Mouse (Mus musculus): ENCODE measurements at regions not wholly inside any gene's neighbourhood (a gene's known extent, or its start where the extent isn't known, plus 50 kb on each side); places are given as distances from the start of the nearest gene placed in this dataset.
A peak's percentile ranks its signal among the peaks of the same experiment; 100 is the strongest.

DNA sequence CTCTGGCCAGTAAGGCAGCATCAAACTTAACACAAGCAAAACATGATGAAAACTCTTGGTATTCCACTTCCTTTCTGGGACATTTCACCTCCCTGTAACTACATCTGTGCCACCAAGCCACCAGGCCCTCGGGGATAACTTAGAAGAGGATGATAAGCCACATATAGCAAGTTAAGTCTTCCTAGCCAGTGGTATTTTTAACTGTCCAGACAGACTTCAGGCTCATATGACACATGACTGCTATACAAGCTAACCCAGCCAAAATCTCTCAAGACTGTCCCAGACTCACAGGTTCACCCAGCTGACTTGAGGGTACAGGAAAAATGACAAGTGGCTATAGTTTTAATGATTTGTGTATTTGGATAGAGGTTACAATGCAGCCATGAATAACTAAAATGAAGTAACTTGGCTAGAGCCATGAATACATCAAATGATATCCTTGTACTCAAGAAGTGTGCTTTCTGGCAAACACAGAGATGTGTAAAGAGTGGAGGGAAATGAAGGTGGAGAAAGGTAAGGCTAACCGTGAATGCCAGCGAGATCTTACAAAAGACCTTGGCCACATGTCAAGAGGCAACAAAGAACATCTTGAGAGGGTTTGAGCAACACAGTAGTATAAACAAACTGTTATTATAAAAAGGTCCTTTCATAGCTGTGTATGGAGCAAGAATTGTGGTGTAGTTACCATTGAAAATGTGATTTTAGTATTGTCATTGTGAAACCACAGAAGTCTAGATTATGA, 122.6 kb upstream of the Usp24 start:
- Histone ChIP-seq H3K36me3 (ENCODE audit: control insufficient read depth, insufficient read depth, low read length) (no peaks in the 10 kb centered on the region), H3K27me3 (ENCODE audit: control insufficient read depth, insufficient read depth, low read length) (no peaks in the 10 kb centered on the region), H3K9ac (ENCODE audit: low read depth, low read length) (no peak overlapping the region), H3K79me2 (ENCODE audit: control insufficient read depth, insufficient read depth, low read length) (no peaks in the 10 kb centered on the region), H3K4me1 (ENCODE audit: control insufficient read depth, insufficient read depth, low read length) (peaks cover 13% of the 10 kb centered on the region), H3K4me3 (ENCODE audit: insufficient read depth, low read depth, low read length) (no peak overlapping the region), H3K27ac (replicated peaks; ENCODE audit: insufficient read depth, low read depth, low read length) (no peak overlapping the region)
- 56% methylated on average over 3 of the region's 3 CpGs for WGBS
- DNase-seq (ENCODE audit: extremely low read depth, low read depth, low spot score): no peak
- TF ChIP-seq CTCF (IDR thresholded peaks at IDR 0.05; ENCODE audit: low read depth, low read length) (no peak), POLR2A (IDR thresholded peaks at IDR 0.05; ENCODE audit: extremely low read depth, insufficient read depth, low read length) (no peak)

DNA sequence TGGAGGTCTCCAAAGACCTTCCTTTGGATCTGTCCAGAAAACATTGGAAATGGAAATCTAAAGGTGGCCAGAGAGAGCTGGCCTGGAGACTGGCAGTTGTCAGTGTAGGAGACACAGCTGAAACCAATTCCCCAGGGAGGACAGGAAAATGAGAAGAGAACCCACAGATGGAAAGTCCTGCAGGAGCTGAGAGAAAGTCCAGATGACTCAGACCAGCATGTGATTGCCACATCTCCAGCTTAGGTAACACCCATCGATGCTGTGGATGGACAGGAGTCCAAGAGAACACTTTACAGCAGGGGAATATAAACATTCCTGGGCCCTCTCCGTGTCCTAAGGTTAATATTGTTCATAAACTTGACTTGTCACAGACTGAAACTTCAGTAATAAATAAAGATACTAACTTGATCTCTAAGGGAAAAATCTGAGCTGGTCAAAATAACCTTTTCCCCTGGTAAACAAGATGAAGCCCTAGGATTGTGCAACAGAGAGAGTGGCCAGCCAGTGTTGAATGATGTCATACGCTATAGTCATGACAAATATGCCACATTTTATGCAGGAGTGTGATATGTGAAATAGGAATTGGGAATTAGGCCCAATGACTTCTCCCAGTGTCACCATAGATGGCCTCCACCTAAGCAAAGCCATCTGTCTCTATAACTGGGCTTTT, 120.4 kb upstream of the Usp24 start:
- TF ChIP-seq POLR2A (IDR thresholded peaks at IDR 0.05; ENCODE audit: extremely low read depth, insufficient read depth, low read length) (no peak), CTCF (IDR thresholded peaks at IDR 0.05; ENCODE audit: low read depth, low read length) (no peak)
- peak overlapping the region; percentile 99 for H3K27ac ChIP-seq (replicated peaks; ENCODE audit: insufficient read depth, low read depth, low read length)
- H3K9ac ChIP-seq (ENCODE audit: low read depth, low read length): peak overlapping the region; percentile 38; the same call in 1 of the 2 replicates
- peaks cover 16% of the 10 kb centered on the region for H3K4me1 ChIP-seq (ENCODE audit: control insufficient read depth, insufficient read depth, low read length)
- H3K36me3 ChIP-seq (ENCODE audit: control insufficient read depth, insufficient read depth, low read length): no peaks in the 10 kb centered on the region
- no peaks in the 10 kb centered on the region for H3K27me3 ChIP-seq (ENCODE audit: control insufficient read depth, insufficient read depth, low read length)
- 20% methylated on average over 3 of the region's 3 CpGs for WGBS
- H3K79me2 ChIP-seq (ENCODE audit: control insufficient read depth, insufficient read depth, low read length): no peaks in the 10 kb centered on the region
- peak; percentile 94 for DNase-seq (ENCODE audit: extremely low read depth, low read depth, low spot score)
- H3K4me3 ChIP-seq (ENCODE audit: insufficient read depth, low read depth, low read length): no peak overlapping the region

DNA sequence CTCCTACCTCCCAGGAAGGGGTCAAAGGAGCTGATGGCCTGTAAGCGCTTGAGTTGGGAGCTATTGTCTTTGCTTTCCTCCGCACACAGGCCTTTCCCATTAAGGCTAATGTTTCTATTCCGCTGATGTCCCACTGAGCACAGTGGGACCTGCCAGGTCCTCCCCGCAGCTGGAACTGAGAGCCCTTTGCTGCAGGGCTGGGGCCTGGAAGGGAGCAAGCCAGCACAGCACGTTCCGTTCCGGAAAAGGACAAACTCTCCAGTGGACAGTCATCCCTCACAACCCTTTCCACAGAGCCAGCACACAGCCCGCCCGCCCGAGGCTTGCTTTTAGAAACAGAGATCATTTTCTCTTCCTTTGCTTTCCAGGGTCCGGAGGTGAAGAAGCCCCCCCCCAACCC, 116.2 kb upstream of the Usp24 start:
- Histone ChIP-seq H3K4me3 (ENCODE audit: insufficient read depth, low read depth, low read length) (peak overlapping the region; percentile 22; the same call in 1 of the 2 replicates), H3K4me1 (ENCODE audit: control insufficient read depth, insufficient read depth, low read length) (peaks cover 9% of the 10 kb centered on the region), H3K79me2 (ENCODE audit: control insufficient read depth, insufficient read depth, low read length) (no peaks in the 10 kb centered on the region), H3K27me3 (ENCODE audit: control insufficient read depth, insufficient read depth, low read length) (no peaks in the 10 kb centered on the region), H3K27ac (replicated peaks; ENCODE audit: insufficient read depth, low read depth, low read length) (peak overlapping the region; percentile 71), H3K36me3 (ENCODE audit: control insufficient read depth, insufficient read depth, low read length) (no peaks in the 10 kb centered on the region), H3K9ac (ENCODE audit: low read depth, low read length) (peak overlapping the region; percentile 45)
- TF ChIP-seq POLR2A (IDR thresholded peaks at IDR 0.05; ENCODE audit: extremely low read depth, insufficient read depth, low read length): no peak
- TF ChIP-seq CTCF (IDR thresholded peaks at IDR 0.05; ENCODE audit: low read depth, low read length): no peak
- WGBS: 12% methylated on average over 11 of the region's 11 CpGs
- DNase-seq (ENCODE audit: extremely low read depth, low read depth, low spot score): peak; percentile 73

DNA sequence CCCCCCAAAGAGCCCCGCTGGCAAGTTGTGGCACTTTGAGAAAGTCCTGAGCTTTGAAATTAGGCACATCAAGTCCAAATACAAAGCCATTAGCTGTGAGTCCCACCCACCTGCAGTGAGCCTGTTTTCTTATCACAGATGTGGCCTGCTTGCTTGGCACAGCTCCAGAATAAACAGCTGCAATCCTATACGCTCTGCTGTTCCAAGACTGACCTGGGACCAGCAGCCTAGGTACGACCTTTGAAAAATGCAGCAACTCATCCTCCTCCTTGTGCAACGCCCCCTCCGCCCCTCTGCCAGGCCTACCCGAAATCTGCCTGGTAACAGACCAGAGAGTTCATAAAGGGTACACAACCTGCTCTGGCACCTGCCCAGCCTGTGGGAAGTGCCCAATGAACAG, 115.8 kb upstream of the Usp24 start:
- peak; percentile 86 for DNase-seq (ENCODE audit: extremely low read depth, low read depth, low spot score)
- no peaks in the 10 kb centered on the region for H3K79me2 ChIP-seq (ENCODE audit: control insufficient read depth, insufficient read depth, low read length)
- H3K4me3 ChIP-seq (ENCODE audit: insufficient read depth, low read depth, low read length): no peak overlapping the region
- 23% methylated on average over 6 of the region's 6 CpGs for WGBS
- TF ChIP-seq CTCF (IDR thresholded peaks at IDR 0.05; ENCODE audit: low read depth, low read length): no peak
- no peak for TF ChIP-seq POLR2A (IDR thresholded peaks at IDR 0.05; ENCODE audit: extremely low read depth, insufficient read depth, low read length)
- H3K36me3 ChIP-seq (ENCODE audit: control insufficient read depth, insufficient read depth, low read length): no peaks in the 10 kb centered on the region
- H3K9ac ChIP-seq (ENCODE audit: low read depth, low read length): no peak overlapping the region
- no peaks in the 10 kb centered on the region for H3K27me3 ChIP-seq (ENCODE audit: control insufficient read depth, insufficient read depth, low read length)
- H3K4me1 ChIP-seq (ENCODE audit: control insufficient read depth, insufficient read depth, low read length): peaks cover 5% of the 10 kb centered on the region
- H3K27ac ChIP-seq (replicated peaks; ENCODE audit: insufficient read depth, low read depth, low read length): peak overlapping the region; percentile 9

DNA sequence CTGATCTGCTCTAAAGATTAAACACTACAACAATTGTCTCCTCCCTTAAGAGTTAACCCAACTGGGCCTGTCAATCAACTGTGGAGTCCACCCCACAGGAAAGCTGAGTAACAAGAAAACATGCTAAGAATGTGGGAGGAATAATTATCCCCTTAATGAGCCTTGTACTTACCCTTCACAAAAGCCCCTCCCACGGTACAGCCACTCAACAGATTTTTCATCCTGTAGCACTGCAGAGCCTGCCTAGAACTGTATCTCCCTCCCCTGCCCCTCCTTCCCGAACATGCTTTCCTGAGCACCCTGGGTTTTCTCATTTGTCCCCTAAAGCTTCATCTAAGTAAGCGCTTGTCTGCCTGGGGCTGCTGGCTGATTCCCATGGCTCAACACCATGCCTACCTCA, 113.5 kb upstream of the Usp24 start:
- Histone ChIP-seq H3K36me3 (ENCODE audit: control insufficient read depth, insufficient read depth, low read length) (no peaks in the 10 kb centered on the region), H3K27me3 (ENCODE audit: control insufficient read depth, insufficient read depth, low read length) (no peaks in the 10 kb centered on the region), H3K27ac (replicated peaks; ENCODE audit: insufficient read depth, low read depth, low read length) (no peak overlapping the region), H3K9ac (ENCODE audit: low read depth, low read length) (no peak overlapping the region), H3K79me2 (ENCODE audit: control insufficient read depth, insufficient read depth, low read length) (no peaks in the 10 kb centered on the region), H3K4me1 (ENCODE audit: control insufficient read depth, insufficient read depth, low read length) (peaks cover 3% of the 10 kb centered on the region; the same call in 1 of the 2 replicates), H3K4me3 (ENCODE audit: insufficient read depth, low read depth, low read length) (no peak overlapping the region)
- TF ChIP-seq CTCF (IDR thresholded peaks at IDR 0.05; ENCODE audit: low read depth, low read length) (no peak), POLR2A (IDR thresholded peaks at IDR 0.05; ENCODE audit: extremely low read depth, insufficient read depth, low read length) (no peak)
- DNase-seq (ENCODE audit: extremely low read depth, low read depth, low spot score): no peak
- WGBS: 88% methylated on average over 3 of the region's 3 CpGs

DNA sequence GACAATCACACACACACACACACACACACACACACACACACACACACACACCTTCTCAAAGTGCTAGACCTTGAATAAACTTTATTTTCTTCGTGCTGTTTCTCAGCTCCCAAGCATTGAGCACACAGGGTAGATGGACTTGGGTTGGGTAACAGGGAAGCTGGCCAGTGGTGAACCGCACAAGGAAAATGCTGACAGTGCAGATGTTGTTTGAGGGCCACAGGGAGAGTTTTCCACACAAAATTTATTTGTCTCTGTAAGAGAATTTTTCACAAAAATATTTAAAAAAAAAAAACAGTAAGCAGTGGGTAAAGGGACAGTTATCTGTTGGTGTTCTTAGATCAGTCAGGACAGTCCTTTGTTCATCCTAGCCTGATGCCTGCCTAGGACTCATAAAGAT, 110.8 kb upstream of the Usp24 start:
- Histone ChIP-seq H3K4me3 (ENCODE audit: insufficient read depth, low read depth, low read length) (no peak overlapping the region), H3K4me1 (ENCODE audit: control insufficient read depth, insufficient read depth, low read length) (peaks cover 3% of the 10 kb centered on the region; the same call in 1 of the 2 replicates), H3K9ac (ENCODE audit: low read depth, low read length) (no peak overlapping the region), H3K27me3 (ENCODE audit: control insufficient read depth, insufficient read depth, low read length) (no peaks in the 10 kb centered on the region), H3K27ac (replicated peaks; ENCODE audit: insufficient read depth, low read depth, low read length) (no peak overlapping the region), H3K79me2 (ENCODE audit: control insufficient read depth, insufficient read depth, low read length) (no peaks in the 10 kb centered on the region), H3K36me3 (ENCODE audit: control insufficient read depth, insufficient read depth, low read length) (no peaks in the 10 kb centered on the region)
- WGBS: 38% methylated on average over 2 of the region's 2 CpGs
- TF ChIP-seq POLR2A (IDR thresholded peaks at IDR 0.05; ENCODE audit: extremely low read depth, insufficient read depth, low read length): no peak
- TF ChIP-seq CTCF (IDR thresholded peaks at IDR 0.05; ENCODE audit: low read depth, low read length): no peak
- DNase-seq (ENCODE audit: extremely low read depth, low read depth, low spot score): no peak
